Mouse (Mus musculus): Measurements from ENCODE around the gene Hook2. TPM values are rescaled to one million over a fixed set of nuclear protein-coding genes. Genes with fewer than 3 reads are reported as not detected.

The Hook2 gene
- total RNA-seq, 2 experiments from 2014 or later = 1.1 to 3.1 TPM

- ATAC-seq (ENCODE audit: poor library complexity, severe bottlenecking) = no peak
These were observed 19.5 kb upstream of the Hook2 start for GRCm38 (mm10) chr8:84970913-84971312.

GRCm38 (mm10) chr8:84973079-84973478, 17.3 kb upstream of the Hook2 start:
- ATAC-seq (ENCODE audit: poor library complexity, severe bottlenecking) = no peak

- ATAC-seq (ENCODE audit: poor library complexity, severe bottlenecking) = no peak
These were observed 16.4 kb upstream of the Hook2 start for GRCm38 (mm10) chr8:84973803-84974542.

GRCm38 (mm10) chr8:84974543-84975142, 15.8 kb upstream of the Hook2 start:
- no peak for ATAC-seq (ENCODE audit: poor library complexity, severe bottlenecking)

DNA sequence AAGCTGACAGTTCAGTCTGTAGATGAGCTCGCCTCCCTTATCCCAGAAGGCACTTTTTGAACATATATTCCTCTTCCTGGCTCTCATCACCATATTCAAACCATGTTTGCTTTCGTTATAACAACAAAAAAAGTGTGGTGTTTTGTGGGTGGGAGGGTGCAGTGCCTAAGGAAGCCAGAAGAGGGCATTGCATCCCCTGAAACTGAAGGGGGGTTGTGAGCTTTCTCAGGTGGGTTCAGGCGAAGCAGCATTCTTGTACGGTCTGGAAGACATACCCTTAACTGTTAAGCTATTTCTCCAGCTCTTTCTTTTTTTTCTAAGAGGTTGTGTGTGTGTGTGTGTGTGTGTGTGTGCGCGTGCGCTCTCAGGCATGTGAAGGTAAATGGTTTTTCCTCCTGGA, 15.0 kb upstream of the Hook2 start:
- ATAC-seq (ENCODE audit: poor library complexity, severe bottlenecking) = no peak

GRCm38 (mm10) chr8:84976031-84976762, 14.2 kb upstream of the Hook2 start:
- ATAC-seq (ENCODE audit: poor library complexity, severe bottlenecking) = peak; percentile 15

DNA sequence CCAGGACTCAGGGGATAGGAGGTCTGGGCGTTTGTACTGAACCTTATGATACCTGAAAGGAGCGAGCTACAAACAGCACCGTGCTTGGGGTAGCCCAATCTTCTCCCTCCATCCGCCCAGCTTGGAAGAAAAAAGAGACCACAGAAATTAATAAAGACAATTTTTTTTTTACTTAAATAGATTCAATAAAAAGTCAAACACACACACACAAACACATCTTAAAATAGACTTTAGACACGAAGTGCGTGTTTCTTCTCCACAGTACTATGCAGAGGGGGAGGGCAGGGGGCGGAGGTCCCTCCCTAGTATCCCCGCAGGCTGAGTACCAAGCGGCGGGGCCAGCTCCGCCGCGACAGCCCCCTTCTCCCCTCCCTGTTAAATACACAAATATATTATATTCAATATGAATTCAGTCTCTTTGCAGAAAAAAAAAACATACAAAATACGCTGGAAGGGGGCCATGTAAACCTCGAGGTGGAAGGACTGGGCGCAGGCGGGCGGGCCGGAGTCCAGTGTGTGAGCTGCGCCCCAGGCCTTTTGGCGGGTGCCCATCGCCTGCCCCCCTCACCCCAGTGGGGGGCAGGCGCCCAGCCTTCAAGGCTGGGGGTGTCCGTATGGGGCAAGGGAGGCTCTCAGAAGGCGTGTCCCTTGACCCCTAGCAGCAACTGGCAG, 13.5 kb upstream of the Hook2 start:
- no peak for ATAC-seq (ENCODE audit: poor library complexity, severe bottlenecking)

DNA sequence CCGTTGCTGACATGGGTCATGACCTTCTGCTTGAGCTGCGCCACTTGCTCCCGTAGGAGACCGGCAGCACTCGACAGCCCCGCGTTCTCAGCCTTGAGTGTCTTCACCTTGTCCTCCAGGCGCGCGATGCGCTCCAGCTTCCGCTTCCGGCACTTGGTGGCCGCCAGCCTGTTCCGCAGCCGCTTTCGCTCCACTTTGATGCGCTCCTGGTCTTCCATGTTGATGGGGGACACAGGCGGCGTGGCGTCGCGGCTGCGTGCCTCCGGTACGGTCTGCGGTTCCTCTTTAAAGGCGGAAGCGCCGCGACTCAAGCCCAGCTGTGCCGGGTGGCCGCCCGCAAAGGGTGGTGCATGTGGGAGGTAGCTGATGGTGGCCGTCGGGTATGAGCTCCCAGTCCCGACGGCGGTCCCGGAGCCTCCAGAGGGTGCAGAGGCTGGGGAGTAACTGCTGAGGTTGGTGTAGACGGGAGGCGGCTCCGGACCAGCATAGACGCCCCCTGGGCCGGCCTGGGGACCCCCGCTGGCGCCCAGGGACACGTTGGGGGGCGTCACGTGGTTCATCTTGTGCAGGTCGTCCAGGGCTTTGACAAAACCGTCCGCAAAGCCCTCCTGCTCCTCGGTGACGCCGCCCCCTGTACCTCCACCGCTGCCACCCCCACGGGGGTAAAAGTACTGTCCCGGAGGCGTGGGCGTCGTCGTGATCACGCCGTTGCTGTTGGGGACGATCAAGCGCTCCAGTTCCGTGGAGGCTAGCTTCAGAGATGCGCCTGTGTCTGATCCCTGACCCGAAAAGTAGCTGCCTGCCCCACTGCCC, 12.8 kb upstream of the Hook2 start:
- peak; percentile 4 for ATAC-seq (ENCODE audit: poor library complexity, severe bottlenecking)

DNA sequence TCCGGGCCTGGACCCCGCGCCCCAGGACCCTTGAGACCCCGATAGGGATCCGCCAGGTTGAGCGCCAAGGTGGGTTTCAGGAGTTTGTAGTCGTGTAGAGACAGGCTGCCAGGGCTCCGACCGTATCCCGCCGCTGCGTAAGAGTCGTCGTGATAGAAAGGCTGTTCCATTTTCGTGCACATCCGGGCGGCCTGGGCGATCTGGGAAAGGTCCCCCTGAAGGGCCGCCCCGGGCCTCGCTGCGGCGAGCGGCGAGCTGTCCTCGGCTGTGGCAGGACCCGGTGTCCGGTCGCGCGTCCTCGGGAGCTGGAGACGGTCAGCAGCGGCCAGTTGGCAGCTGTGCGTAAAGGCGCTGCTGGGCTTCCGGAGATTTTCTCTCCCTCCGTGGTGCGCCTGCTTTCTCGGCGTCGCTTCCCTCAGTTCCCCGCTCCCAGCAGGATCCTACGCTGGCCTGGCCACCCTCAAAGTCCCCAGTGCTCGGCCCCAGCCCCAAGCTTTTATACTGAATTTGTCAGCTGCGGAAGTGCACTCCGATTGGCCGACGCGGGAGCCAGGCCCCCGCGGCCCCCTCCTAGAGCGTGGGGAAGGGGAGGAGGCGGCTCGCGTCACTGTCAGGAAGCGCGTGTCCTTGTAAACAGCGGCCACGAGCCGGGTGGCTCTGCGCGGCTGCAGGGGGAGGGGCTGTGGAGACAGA, 12.0 kb upstream of the Hook2 start, which contains the start of gene Junb:
Junb (minus strand) TSS at position 471 of the 693 bp plus-strand sequence.
- peak; percentile 43 for ATAC-seq (ENCODE audit: poor library complexity, severe bottlenecking)

DNA sequence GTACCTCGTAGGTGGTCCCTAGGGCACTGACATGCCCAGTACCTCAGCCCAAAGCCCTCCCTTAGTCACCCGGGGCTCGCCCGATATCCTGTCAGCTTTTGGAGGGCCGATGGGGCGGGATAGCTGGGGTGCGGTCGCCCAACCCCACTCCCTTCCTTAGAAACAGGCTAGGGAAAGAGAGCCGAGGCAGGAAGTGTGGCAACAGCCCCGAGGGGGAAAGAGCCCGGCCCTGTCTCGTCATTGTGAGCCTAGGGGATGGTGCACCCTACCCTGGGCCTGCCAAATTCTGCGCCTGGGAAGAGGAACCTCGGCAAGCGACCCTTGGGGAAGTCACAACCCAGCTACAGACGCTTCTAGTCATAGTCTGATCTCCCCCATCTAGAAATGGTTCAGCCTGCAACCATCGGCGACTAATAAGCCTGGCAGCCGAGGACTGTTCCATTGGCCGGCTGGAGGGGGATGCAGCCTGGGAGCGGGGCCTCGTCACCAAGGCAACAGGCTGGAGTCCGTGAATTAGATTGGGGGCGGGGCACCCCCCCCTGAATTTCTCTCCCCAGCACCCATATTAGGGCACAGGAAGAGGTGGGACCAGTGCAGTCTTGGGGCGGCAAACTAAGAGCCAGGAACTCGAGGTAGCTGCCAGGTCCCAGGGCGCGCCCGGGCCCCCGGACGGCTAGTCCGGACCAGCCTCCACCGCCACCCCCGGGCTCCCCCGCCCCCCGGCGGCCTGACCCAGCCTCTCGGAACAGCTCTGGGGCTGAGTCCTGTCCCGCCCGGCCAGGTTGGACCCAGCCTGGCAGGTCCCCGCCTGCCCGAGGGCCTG, 10.6 kb upstream of the Hook2 start:
- ATAC-seq (ENCODE audit: poor library complexity, severe bottlenecking) = peak; percentile 31

DNA sequence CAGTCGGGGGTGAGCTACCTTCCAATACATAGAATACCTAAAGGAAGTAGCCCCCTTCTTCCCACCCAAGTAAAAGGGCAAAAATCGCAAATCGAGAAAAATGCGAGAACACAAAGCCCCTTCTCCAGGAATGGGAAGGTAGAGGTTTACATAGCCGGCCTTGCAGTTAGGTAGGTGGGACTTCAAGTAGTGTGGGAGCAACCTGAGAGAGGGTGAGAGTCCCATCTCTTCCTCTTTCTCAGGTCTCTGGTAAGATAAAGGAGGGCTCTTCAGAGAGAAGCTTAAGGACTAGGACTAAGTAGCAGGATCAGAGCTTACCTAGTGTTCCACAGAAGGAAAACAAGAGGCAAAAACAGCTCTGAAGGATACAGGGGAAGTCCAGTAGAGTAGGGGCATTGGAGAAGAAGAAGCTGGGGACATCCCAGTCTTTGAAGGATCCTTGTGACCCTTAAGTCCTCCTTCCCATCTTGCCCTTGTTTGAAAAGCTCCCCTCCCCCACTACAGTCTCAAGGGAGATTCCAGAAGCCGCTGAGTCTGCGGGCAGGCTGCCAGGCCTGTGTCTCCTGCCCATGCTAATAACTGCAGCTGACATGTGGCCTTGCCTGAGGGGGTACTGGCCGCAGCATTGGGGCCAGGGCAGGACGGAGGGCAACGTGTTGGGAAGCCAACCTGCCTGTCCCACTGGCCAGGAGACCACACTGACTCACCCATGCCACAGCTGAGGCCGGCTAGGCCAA, 9.6 kb upstream of the Hook2 start:
- no peak for ATAC-seq (ENCODE audit: poor library complexity, severe bottlenecking)

DNA sequence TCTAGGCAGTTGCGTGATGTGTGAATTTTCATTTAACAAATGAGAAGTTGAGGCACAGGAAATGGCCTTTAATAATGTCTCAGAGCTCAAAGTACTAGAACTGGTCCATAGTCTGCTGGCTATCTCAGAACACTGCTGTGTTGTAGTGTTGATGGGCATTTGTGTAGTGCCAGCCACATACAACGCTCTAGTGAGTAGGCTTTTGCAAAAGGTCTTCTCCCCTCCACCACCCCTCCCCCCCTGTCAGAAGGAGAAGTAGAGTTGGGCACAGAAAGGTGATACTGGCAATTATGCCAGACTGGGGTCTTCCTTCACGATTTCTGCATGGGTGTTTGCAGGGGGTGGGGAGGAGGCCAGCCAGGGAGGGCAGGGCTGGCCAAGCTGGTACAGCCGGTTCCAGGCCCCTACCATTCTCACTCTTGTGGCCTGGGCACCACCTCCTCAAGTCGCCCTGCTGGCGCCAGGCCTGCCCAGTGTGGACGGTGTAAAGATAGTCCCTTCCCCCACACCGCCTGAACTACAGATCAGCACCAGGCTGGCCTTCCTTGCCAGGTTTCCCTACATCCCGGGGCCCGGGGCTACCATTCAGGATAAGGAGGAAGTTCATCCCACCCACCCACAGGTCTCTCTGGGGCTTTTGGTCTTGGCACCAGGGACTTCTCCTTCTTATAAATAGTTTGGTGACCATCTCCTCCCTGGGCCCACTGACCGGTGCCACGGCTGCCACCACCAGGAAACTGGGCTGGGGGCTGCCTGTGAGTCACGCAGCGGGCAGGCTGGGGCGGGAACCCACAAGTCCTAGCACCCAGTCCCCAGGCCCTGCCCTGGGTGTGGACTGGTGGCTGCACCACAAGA, 8.5 kb upstream of the Hook2 start:
- ATAC-seq (ENCODE audit: poor library complexity, severe bottlenecking) = no peak

GRCm38 (mm10) chr8:84982499-84983011, 7.8 kb upstream of the Hook2 start:
- no peak for ATAC-seq (ENCODE audit: poor library complexity, severe bottlenecking)

DNA sequence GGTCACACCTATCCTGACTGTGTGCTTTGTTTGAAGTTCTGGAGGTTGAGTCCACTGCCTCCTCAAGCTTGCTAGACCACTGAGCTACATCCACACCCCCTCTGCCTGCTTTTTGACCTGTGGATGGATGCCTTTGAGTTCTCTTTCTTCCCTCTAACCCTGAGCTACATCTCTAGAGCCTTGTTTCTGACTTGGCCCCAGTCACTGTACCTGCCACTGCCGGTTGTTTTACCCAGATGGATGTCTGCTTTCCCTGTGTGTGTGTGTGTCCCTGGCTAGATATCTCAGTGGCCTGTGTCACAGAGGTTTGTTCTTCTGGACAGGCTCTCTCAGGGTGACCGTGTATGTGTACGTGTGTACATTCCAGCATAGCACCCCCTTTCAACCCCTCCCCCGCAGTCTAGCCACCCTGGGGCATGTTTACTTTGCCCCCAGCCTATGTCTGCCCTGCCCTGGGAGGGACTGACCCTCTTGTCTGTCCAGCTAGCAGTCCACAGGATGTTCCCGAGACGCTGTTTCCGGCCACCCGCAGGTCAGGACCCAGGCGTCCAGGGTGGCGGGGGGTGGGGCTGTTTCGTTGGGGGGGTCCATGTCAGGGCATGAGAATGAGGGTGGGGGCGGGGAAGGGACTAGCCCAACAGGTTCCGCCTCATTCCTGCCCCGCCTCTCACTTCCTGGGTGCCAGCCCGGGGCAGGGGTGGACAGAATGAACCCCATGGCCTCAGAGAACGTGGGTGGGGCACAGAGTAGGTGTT, 5.9 kb upstream of the Hook2 start:
- ATAC-seq (ENCODE audit: poor library complexity, severe bottlenecking) = no peak

GRCm38 (mm10) chr8:84985049-84985683, 5.2 kb upstream of the Hook2 start:
- no peak for ATAC-seq (ENCODE audit: poor library complexity, severe bottlenecking)

Measured in megakaryocyte, adult 5-6 weeks (primary cell).